Mouse (Mus musculus) frontal cortex, postnatal 36 days (tissue): ENCODE results near the gene Klhl22.
A peak's percentile ranks its signal among the peaks of the same experiment; 100 is the strongest.

ENCODE experiments used
- DNase-seq, 2 experiments: peaks; one replicate each; pipeline ENCODE4 v3.0.0; 2022; ENCODE audit warnings: low spot score in 2 of 2

Klhl22 gene

GRCm38 (mm10) chr16:17802456-17802838 lies 43.0 kb downstream of the Klhl22 start:
- no peak for DNase-seq

- peak in 1 of 2 experiments; percentile 64 for DNase-seq
These were observed 43.6 kb downstream of the Klhl22 start for GRCm38 (mm10) chr16:17802839-17803674.

- no peak for DNase-seq
These were observed 44.4 kb downstream of the Klhl22 start for GRCm38 (mm10) chr16:17803675-17804448.

- DNase-seq = no peak
These were observed 45.1 kb downstream of the Klhl22 start for GRCm38 (mm10) chr16:17804449-17804912.

- DNase-seq = no peak
These were observed 45.6 kb downstream of the Klhl22 start for GRCm38 (mm10) chr16:17804982-17805381.

GRCm38 (mm10) chr16:17806581-17807191 lies 47.3 kb downstream of the Klhl22 start:
- DNase-seq = no peak

GRCm38 (mm10) chr16:17807192-17808009 lies 48.0 kb downstream of the Klhl22 start:
- peak; percentile 85 to 90 for DNase-seq

GRCm38 (mm10) chr16:17809125-17809524 lies 49.7 kb downstream of the Klhl22 start:
- DNase-seq = no peak

- DNase-seq = no peak
These were observed 50.3 kb downstream of the Klhl22 start for GRCm38 (mm10) chr16:17809711-17810110.

GRCm38 (mm10) chr16:17812120-17812519 lies 52.7 kb downstream of the Klhl22 start:
- peak in 1 of 2 experiments; percentile 62 for DNase-seq

- DNase-seq = no peak
These were observed 53.8 kb downstream of the Klhl22 start for GRCm38 (mm10) chr16:17813173-17813572.

GRCm38 (mm10) chr16:17815411-17816402 lies 56.3 kb downstream of the Klhl22 start:
- peak; percentile 60 to 64 for DNase-seq

- no peak for DNase-seq
These were observed 57.1 kb downstream of the Klhl22 start for GRCm38 (mm10) chr16:17816528-17816927.

GRCm38 (mm10) chr16:17826500-17826899 lies 67.1 kb downstream of the Klhl22 start:
- DNase-seq = no peak

GRCm38 (mm10) chr16:17828229-17828628 lies 68.8 kb downstream of the Klhl22 start:
- DNase-seq = no peak

- DNase-seq = no peak
These were observed 69.4 kb downstream of the Klhl22 start for GRCm38 (mm10) chr16:17828867-17829266.

- no peak for DNase-seq
These were observed 71.2 kb downstream of the Klhl22 start for GRCm38 (mm10) chr16:17830385-17831178.

- no peak for DNase-seq
These were observed 72.4 kb downstream of the Klhl22 start for GRCm38 (mm10) chr16:17831781-17832180.

GRCm38 (mm10) chr16:17832821-17833220 lies 73.4 kb downstream of the Klhl22 start, which contains the start of gene B830017H08Rik:
TSS of gene B830017H08Rik (plus strand) at chr16:17833121.
- DNase-seq = no peak
